Mouse (Mus musculus) testis, adult 2 months (tissue): ENCODE data around the gene Noct. TPM values are rescaled to one million over a fixed set of nuclear protein-coding genes. Genes with fewer than 3 reads are reported as not detected.

Source experiments
- H3K27ac ChIP-seq: fragments of 200-500 bp; 2 replicates; pipeline ENCODE4 v1.5.1; 2012; ENCODE audit warnings: low read depth, low read length; ENCODE audit not compliant: control insufficient read depth, insufficient read depth
- H3K27me3 ChIP-seq: fragments of 200-500 bp; 2 replicates; pipeline ENCODE4 v1.6.1; 2012; ENCODE audit warnings: mild to moderate bottlenecking, low read length, moderate library complexity; ENCODE audit not compliant: control insufficient read depth, insufficient read depth
- H3K36me3 ChIP-seq: fragments of 200-500 bp; 2 replicates; pipeline ENCODE4 v1.6.1; 2012; ENCODE audit warnings: mild to moderate bottlenecking, low read length; ENCODE audit not compliant: control insufficient read depth, insufficient read depth
- H3K4me1 ChIP-seq: fragments of 200-500 bp; 2 replicates; pipeline ENCODE4 v1.6.1; 2012; ENCODE audit warnings: low read length; ENCODE audit not compliant: control insufficient read depth, insufficient read depth
- H3K4me3 ChIP-seq: fragments of 200-500 bp; 2 replicates; pipeline ENCODE4 v1.5.1; 2012; ENCODE audit warnings: low read depth, mild to moderate bottlenecking, low read length, moderate library complexity, mixed read lengths; ENCODE audit not compliant: control insufficient read depth
- CTCF ChIP-seq: fragments of 200-500 bp; IDR thresholded peaks from 2 replicates; pipeline ENCODE4 v1.5.1; 2012; ENCODE audit warnings: low read depth, mild to moderate bottlenecking, inconsistent platforms, low read length, moderate library complexity; ENCODE audit not compliant: control insufficient read depth, insufficient read depth, insufficient replicate concordance
- POLR2A ChIP-seq: fragments of 200-500 bp; IDR thresholded peaks from 2 replicates; pipeline ENCODE4 v1.6.1; 2012; ENCODE audit warnings: low read depth, mild to moderate bottlenecking, inconsistent platforms, low read length, moderate library complexity; ENCODE audit not compliant: control insufficient read depth
- polyA plus RNA-seq: library from polyadenylated mRNA; depleted of rRNA; stranded (reverse); fragments of >200 nt; gene quantifications from 2 replicates; pipeline ENCODE4 v1.2.3, GENCODE M21; 2012

Gene Noct
- polyA plus RNA-seq, 1 experiment: 7.4 TPM

DNA sequence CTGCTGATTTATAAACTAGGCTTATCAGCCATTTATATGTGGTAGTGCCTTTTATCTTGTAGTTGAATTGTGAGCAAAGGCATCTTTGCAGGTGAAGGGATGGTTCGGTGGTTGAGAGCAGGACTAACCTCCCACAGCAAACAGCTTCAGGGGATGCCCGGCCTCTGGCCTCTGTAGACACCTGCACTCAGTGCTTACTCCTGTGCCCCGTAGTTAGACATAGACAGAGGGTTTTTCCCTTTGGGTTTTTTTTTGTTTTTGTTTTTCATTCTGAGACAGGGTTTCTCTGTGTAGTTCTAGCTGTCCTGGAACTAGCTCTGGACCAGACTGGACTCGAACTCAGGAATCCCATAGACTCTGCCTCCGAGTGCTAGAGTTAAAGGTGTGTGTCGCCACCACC, 24.4 kb downstream of the Noct start:
- TF ChIP-seq POLR2A (no peak), CTCF (no peak)
- Histone ChIP-seq H3K36me3 (peaks cover 5% of the 10 kb centered on the region), H3K4me1 (no peaks in the 10 kb centered on the region), H3K27ac (no peak overlapping the region), H3K4me3 (no peak overlapping the region), H3K27me3 (no peaks in the 10 kb centered on the region)

DNA sequence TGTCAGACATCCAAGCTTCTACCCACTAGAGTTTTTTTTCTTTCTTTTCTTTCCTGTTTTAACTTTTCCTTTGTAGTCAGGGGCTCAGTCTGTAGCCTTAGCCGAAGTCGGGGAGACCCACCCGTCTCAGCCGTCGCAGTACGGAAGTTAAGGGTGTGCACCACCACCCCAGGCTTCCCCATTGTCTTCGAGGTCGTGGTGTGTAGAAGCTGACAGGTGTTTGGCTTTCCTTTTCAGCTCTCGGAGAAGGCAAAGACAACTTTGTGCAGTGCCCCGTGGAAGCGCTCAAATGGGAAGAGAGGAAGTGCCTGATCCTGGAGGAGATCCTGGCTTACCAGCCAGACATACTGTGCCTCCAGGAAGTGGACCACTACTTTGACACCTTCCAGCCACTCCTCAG, 25.2 kb downstream of the Noct start:
- Histone ChIP-seq H3K27me3 (no peaks in the 10 kb centered on the region), H3K4me3 (no peak overlapping the region), H3K36me3 (peaks cover 5% of the 10 kb centered on the region), H3K27ac (no peak overlapping the region), H3K4me1 (no peaks in the 10 kb centered on the region)
- TF ChIP-seq POLR2A (no peak), CTCF (no peak)

DNA sequence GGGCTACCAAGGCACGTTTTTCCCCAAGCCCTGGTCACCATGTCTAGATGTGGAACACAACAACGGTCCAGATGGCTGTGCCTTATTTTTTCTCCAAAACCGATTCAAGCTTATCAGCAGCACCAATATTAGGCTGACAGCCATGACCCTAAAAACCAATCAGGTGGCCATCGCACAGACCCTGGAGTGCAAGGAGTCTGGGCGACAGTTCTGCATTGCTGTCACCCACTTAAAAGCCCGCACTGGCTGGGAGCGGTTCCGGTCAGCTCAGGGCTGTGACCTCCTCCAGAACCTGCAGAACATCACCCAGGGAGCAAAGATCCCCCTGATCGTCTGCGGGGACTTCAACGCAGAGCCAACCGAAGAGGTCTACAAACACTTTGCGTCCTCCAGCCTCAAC, 25.6 kb downstream of the Noct start:
- TF ChIP-seq POLR2A (no peak), CTCF (no peak)
- H3K4me1 ChIP-seq: no peaks in the 10 kb centered on the region
- no peaks in the 10 kb centered on the region for H3K27me3 ChIP-seq
- H3K4me3 ChIP-seq: no peak overlapping the region
- no peak overlapping the region for H3K27ac ChIP-seq
- peaks cover 5% of the 10 kb centered on the region for H3K36me3 ChIP-seq

DNA sequence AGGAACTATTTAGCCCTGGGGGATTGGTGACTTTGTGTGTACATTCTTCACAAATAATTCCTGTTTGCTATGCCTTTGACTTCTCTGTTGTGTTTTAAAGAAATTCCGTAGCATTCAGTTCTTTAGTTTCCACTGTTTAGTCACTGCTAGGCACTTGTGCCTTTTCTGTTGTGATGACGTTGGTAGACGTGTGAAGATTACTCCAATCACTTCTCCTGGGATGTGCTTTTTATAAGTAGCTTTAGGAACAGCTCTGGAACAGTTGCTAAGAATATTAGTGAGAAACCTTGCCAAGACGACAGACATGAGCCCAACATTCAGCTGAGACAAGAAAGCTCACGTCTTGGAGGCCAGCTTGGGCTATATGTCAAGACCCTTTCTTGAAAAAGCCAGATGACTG, 26.8 kb downstream of the Noct start:
- no peak overlapping the region for H3K4me3 ChIP-seq
- no peaks in the 10 kb centered on the region for H3K4me1 ChIP-seq
- H3K27me3 ChIP-seq: no peaks in the 10 kb centered on the region
- H3K36me3 ChIP-seq: peaks cover 5% of the 10 kb centered on the region
- no peak for TF ChIP-seq POLR2A
- no peak for TF ChIP-seq CTCF
- H3K27ac ChIP-seq: no peak overlapping the region

DNA sequence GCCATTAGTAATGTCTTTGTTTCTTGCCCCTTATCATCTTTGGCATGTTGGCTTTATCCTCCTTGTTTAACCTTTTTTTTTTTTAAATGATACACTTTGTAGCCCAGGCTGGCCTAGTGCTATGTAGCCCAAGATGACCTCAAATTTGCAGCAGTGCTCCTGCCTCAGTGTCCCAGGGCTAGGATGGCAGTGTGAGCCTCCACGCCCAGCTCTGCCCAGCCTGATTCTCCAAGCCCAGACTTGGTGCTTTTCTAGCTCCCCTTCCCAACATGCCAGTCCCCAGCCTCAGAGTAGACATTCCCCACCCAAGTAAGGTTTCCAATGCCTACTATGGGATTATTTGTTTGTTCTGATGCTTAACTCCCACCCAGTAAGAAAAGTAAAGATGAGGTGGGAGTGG, 28.0 kb downstream of the Noct start:
- TF ChIP-seq CTCF (no peak), POLR2A (no peak)
- Histone ChIP-seq H3K4me3 (no peak overlapping the region), H3K4me1 (no peaks in the 10 kb centered on the region), H3K27me3 (no peaks in the 10 kb centered on the region), H3K36me3 (peaks cover 7% of the 10 kb centered on the region), H3K27ac (no peak overlapping the region)

DNA sequence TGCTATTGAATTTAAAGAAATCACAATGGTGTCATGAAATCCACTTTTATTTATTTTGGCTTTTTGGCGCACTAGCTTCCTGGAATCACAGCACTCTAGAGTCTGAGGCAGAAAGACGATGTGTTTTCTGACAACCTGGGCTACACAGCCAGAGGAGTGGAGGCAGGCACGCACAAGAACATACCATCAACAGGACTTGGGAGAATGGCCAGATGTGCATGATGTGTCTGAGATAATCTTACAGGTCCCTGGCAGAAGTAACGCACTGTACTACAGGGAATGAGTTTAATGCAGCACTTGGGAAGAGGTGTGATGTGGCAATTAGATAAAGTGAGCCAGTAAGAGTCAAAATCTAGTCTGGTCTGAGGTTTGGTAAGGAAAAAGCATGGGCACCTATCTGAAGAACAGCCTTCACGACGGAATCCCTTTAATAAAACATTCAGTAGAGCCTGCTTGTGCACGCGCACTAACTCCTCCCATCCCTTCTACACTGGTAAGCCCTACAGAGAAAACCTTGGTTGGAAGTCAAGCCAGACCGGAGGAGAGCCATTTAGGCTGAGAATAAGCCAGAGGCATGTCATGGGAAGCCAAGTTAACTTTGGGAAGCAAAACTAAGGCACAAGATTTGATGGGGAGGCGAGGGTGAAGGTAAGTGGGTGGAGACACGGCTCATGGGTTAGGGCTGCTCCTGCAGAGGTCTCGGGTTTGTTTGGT, 28.6 kb downstream of the Noct start:
- H3K4me3 ChIP-seq: no peak overlapping the region
- peaks cover 9% of the 10 kb centered on the region for H3K36me3 ChIP-seq
- H3K27me3 ChIP-seq: no peaks in the 10 kb centered on the region
- H3K27ac ChIP-seq: no peak overlapping the region
- no peak for TF ChIP-seq CTCF
- no peak for TF ChIP-seq POLR2A
- H3K4me1 ChIP-seq: no peaks in the 10 kb centered on the region

DNA sequence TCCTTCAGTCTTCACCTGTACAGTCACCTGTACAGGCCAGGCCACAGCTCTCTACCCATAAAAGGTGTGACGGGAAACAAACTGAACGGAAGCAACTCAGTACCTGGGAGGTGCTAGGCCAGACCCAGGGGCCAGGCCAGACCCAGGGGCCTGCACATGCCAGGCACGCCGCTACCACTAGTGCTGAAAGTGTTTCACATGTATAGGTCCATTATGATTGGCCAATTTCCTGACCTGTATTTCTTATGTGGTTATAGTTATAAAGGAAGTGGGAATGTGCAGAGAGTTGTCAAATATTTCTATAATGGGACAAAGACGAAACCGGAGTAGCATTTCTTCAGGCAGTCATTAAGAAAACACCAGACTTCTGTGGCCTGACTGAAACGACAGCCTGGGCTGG, 30.5 kb downstream of the Noct start:
- H3K36me3 ChIP-seq: peaks cover 11% of the 10 kb centered on the region
- TF ChIP-seq CTCF (no peak), POLR2A (no peak)
- H3K4me1 ChIP-seq: no peaks in the 10 kb centered on the region
- no peak overlapping the region for H3K27ac ChIP-seq
- H3K4me3 ChIP-seq: no peak overlapping the region
- H3K27me3 ChIP-seq: no peaks in the 10 kb centered on the region
